Mouse (Mus musculus) lung, postnatal 36 days (tissue): ENCODE measurements around the gene Vps26a.

ENCODE experiments used
- DNase-seq: peaks from one replicate; pipeline ENCODE4 v3.0.0; 2022; ENCODE audit warnings: mixed read lengths

The Vps26a gene

GRCm38 (mm10) chr10:62413606-62413982 lies 73.0 kb downstream of the Vps26a start:
- peak; percentile 68 for DNase-seq

GRCm38 (mm10) chr10:62412906-62413605 lies 73.5 kb downstream of the Vps26a start:
- peak; percentile 44 for DNase-seq

GRCm38 (mm10) chr10:62411431-62412410 lies 74.9 kb downstream of the Vps26a start:
- no peak for DNase-seq

GRCm38 (mm10) chr10:62410943-62411342 lies 75.7 kb downstream of the Vps26a start:
- DNase-seq: peak; percentile 76
